Mouse (Mus musculus): ENCODE data around the gene Rangrf.

DNA sequence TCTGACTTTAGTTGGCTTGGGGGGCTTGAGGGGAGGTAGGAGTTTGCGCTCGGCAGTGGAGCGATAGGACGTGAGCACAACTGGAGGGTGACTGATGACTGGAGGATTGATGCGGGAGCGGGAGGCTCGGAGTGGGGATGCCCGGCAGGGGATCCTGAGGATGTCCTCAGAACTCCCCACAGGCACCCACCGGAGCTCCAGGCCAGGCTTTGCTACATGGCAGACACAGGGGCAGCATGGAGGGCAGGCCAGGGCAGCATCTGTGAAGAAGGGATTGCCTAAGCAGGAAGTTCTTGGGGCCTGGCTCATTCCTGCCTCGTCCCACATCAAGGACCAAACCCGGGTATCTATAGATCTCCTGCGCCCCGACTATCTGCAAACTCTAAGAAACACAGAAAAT is 21.1 kb downstream of the Rangrf start:
- no peak for TF ChIP-seq POLR2A (IDR thresholded peaks at IDR 0.05; ENCODE audit: borderline replicate concordance, extremely low read depth, insufficient read depth, insufficient read length, poor library complexity, severe bottlenecking)
- no peak for TF ChIP-seq CTCF (IDR thresholded peaks at IDR 0.05; ENCODE audit: borderline replicate concordance, extremely low read depth, insufficient read depth, insufficient read length)
